Mouse (Mus musculus) lung, postnatal 0 days (tissue): ENCODE measurements around the gene Csdc2. TPM values are rescaled to one million over a fixed set of nuclear protein-coding genes. Genes with fewer than 3 reads are reported as not detected.
"Not testable (repeated sequence)": the region's sequence is repeated elsewhere in the genome, so short reads cannot be mapped to it uniquely, and the experiment has no call there.

ENCODE experiments used
- ATAC-seq: fragments of 200-750 bp; cut with Nextera tagmentation; 2 replicates; pipeline ENCODE4 v1.8.0; 2017; ENCODE audit warnings: moderate library complexity
- DNase-seq: peaks from one replicate; pipeline ENCODE4 v3.0.0-alpha.2; 2016; ENCODE audit warnings: low spot score
- H3K27ac ChIP-seq: fragments of 300-500 bp; sonication (generic); 2 replicates; pipeline ENCODE4 v1.5.1; 2014; ENCODE audit warnings: antibody characterized with exemption, mild to moderate bottlenecking, low read length, mixed read lengths
- H3K27me3 ChIP-seq: fragments of 300-500 bp; sonication (generic); replicated peaks from 2 replicates; pipeline ENCODE4 v1.6.1; 2014; ENCODE audit warnings: low read length, mixed read lengths; ENCODE audit not compliant: insufficient read depth
- H3K36me3 ChIP-seq: fragments of 300-500 bp; sonication (generic); 2 replicates; pipeline ENCODE4 v1.6.1; 2014; ENCODE audit warnings: low read length, mixed read lengths; ENCODE audit not compliant: insufficient read depth
- H3K4me1 ChIP-seq: fragments of 300-500 bp; sonication (generic); 2 replicates; pipeline ENCODE4 v1.6.1; 2014; ENCODE audit warnings: antibody characterized with exemption, low read depth, low read length, mixed read lengths; ENCODE audit not compliant: insufficient read depth
- H3K4me2 ChIP-seq: fragments of 300-500 bp; sonication (generic); replicated peaks from 2 replicates; pipeline ENCODE4 v1.6.1; 2014; ENCODE audit warnings: low read depth, mild to moderate bottlenecking, low read length, moderate library complexity, mixed read lengths
- H3K4me3 ChIP-seq: fragments of 300-500 bp; sonication (generic); 2 replicates; pipeline ENCODE4 v1.5.1; 2014; ENCODE audit warnings: low read depth, low read length
- H3K9ac ChIP-seq: fragments of 300-500 bp; sonication (generic); replicated peaks from 2 replicates; pipeline ENCODE4 v1.6.1; 2014; ENCODE audit warnings: low read depth, mild to moderate bottlenecking
- H3K9me3 ChIP-seq: fragments of 300-500 bp; sonication (generic); 2 replicates; pipeline ENCODE4 v1.6.1; 2016; ENCODE audit warnings: low read length, mixed read lengths
- CTCF ChIP-seq: IDR thresholded peaks from 2 replicates; pipeline ENCODE4 v1.5.1; 2016; ENCODE audit warnings: antibody characterized with exemption, mild to moderate bottlenecking
- EP300 ChIP-seq: IDR thresholded peaks from 2 replicates; pipeline ENCODE4 v1.6.1; 2016; ENCODE audit warnings: antibody characterized with exemption, mild to moderate bottlenecking, control low read depth
- WGBS: fragments of 180-500 bp; shearing (Covaris S2); extraction: QIAGEN DNeasy Blood & Tissue Kit; methylation state at CpG from one replicate; pipeline ENCODE4 v1.1.7; 2014; 5-methylcytosine and 5-hydroxymethylcytosine counted together
- polyA plus RNA-seq: library from polyadenylated mRNA; unstranded; fragments of >200 nt; fragmentation: Nextera tagmentation; extraction: Ambion mirVana; gene quantifications from 2 replicates; pipeline ENCODE4 v1.2.1, GENCODE M21; 2015

Csdc2 gene
- polyA plus RNA-seq, 1 experiment from 2014 or later, result 3.8 TPM

- H3K9ac ChIP-seq, result no peak overlapping the region
- H3K27ac ChIP-seq, result no peak overlapping the region
- DNase-seq (peak; percentile 22), ATAC-seq (peak; percentile 65)
- H3K36me3 ChIP-seq, result no peaks in the 10 kb centered on the region
- no peaks in the 10 kb centered on the region for H3K9me3 ChIP-seq
- no peak for TF ChIP-seq CTCF
- TF ChIP-seq EP300, result no peak
- WGBS, result 50% methylated on average over 11 of the region's 14 CpGs
- no peak overlapping the region for H3K4me2 ChIP-seq
- H3K27me3 ChIP-seq, result no peaks in the 10 kb centered on the region
- no peak overlapping the region for H3K4me3 ChIP-seq
- H3K4me1 ChIP-seq, result no peaks in the 10 kb centered on the region
These were observed 29.7 kb downstream of the Csdc2 start for GRCm38 (mm10) chr15:81966062-81966829.

DNA sequence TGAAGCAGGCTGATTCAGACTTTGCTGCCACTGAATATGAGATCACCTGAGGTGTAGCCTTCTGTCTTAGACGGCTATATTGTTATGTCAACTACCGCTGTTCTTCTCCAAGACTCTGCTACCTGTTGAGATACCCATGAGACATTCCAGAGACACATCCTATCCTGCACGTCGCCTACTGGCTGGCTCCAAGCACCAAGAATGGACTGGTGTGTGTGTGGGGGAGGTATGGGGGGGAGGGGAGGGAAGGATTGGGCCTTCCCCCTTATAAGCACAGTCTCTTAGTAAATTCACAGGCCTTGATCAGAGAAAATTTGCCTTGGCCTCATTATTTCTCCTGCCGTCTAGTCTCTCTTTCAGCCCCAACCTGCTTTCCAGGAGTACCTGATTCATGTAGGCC, 31.3 kb downstream of the Csdc2 start:
- H3K9me3 ChIP-seq, result no peaks in the 10 kb centered on the region
- no peaks in the 10 kb centered on the region for H3K27me3 ChIP-seq
- no peak overlapping the region for H3K9ac ChIP-seq
- 77% methylated on average over 5 of the region's 5 CpGs for WGBS
- no peak for DNase-seq
- no peak for ATAC-seq
- H3K4me3 ChIP-seq, result no peak overlapping the region
- no peaks in the 10 kb centered on the region for H3K4me1 ChIP-seq
- TF ChIP-seq EP300 (no peak), CTCF (no peak)
- H3K27ac ChIP-seq, result no peak overlapping the region
- no peaks in the 10 kb centered on the region for H3K36me3 ChIP-seq
- H3K4me2 ChIP-seq, result no peak overlapping the region

GRCm38 (mm10) chr15:81968447-81968846, 31.9 kb downstream of the Csdc2 start:
- TF ChIP-seq CTCF (no peak), EP300 (no peak)
- H3K27ac ChIP-seq, result no peak overlapping the region
- no peaks in the 10 kb centered on the region for H3K27me3 ChIP-seq
- WGBS, result 50% methylated on average over 2 of the region's 2 CpGs
- DNase-seq (no peak), ATAC-seq (no peak)
- no peaks in the 10 kb centered on the region for H3K4me1 ChIP-seq
- no peaks in the 10 kb centered on the region for H3K9me3 ChIP-seq
- H3K9ac ChIP-seq, result no peak overlapping the region
- no peak overlapping the region for H3K4me2 ChIP-seq
- no peaks in the 10 kb centered on the region for H3K36me3 ChIP-seq
- no peak overlapping the region for H3K4me3 ChIP-seq

GRCm38 (mm10) chr15:81969173-81969572, 32.6 kb downstream of the Csdc2 start:
- no peak for TF ChIP-seq CTCF
- TF ChIP-seq EP300, result no peak
- Histone ChIP-seq H3K27ac (no peak overlapping the region), H3K4me1 (no peaks in the 10 kb centered on the region), H3K9me3 (no peaks in the 10 kb centered on the region), H3K4me3 (no peak overlapping the region), H3K4me2 (no peak overlapping the region), H3K9ac (no peak overlapping the region), H3K27me3 (no peaks in the 10 kb centered on the region), H3K36me3 (no peaks in the 10 kb centered on the region)
- DNase-seq (no peak), ATAC-seq (no peak)
- WGBS, result 43% methylated on average over 7 of the region's 7 CpGs

DNA sequence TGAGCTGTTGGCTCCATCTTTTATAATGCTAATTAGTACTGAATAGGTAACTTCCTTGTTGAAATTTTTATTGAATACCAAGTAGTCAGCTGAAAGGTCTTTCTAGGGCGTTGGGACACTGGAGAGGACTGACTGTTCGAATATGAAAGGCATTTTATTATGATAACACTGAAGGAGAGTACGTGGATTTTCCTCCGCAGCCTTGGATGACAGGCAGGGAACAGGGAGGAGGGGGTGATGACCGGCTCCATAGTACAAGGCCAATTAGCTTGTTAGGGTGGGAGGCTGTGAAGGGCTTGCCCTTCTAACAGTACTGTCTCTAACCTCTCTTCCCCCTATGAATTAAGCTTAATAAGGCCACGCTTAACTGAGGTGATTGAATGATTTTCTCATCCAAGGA, 33.1 kb downstream of the Csdc2 start:
- 70% methylated on average over 6 of the region's 6 CpGs for WGBS
- H3K27me3 ChIP-seq, H3K4me2 ChIP-seq, DNase-seq, H3K27ac ChIP-seq, H3K9me3 ChIP-seq, H3K36me3 ChIP-seq, H3K4me3 ChIP-seq, ATAC-seq, H3K4me1 ChIP-seq, H3K9ac ChIP-seq: not testable (repeated sequence)

DNA sequence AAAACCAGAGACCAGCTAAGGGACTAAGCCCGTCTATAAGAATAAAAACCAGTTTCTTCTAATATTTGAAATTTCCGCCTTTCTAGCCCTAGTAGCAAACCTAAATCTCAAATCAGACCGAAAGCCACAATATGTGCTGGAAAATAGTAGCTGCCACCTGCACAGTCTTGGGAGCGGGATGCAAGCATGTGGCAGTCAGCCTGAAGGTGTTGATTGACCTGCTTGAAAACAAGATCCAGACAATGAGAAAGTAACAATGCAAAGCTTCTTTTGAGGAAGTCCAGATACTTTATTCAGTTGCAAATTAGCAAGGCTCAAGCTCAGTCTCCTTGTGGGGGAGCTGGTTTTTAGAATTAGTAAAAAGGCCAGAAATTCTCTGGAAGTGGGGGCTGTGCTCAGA, 33.9 kb downstream of the Csdc2 start:
- WGBS, result 94% methylated on average over 4 of the region's 4 CpGs
- ATAC-seq, H3K4me1 ChIP-seq: not testable (repeated sequence)

GRCm38 (mm10) chr15:81975156-81975555, 38.6 kb downstream of the Csdc2 start:
- not testable (repeated sequence) for H3K9me3 ChIP-seq, H3K27ac ChIP-seq, DNase-seq, H3K4me2 ChIP-seq, H3K36me3 ChIP-seq, H3K4me1 ChIP-seq, H3K9ac ChIP-seq, H3K4me3 ChIP-seq, ATAC-seq, H3K27me3 ChIP-seq
- 88% methylated on average over 8 of the region's 8 CpGs for WGBS

More for the DNA sequence above, 33.9 kb downstream of the Csdc2 start:
- not testable (repeated sequence) for DNase-seq, H3K36me3 ChIP-seq, H3K4me3 ChIP-seq, H3K9ac ChIP-seq, H3K4me2 ChIP-seq, H3K9me3 ChIP-seq, H3K27ac ChIP-seq, H3K27me3 ChIP-seq
